Mouse (Mus musculus) embryonic facial prominence, embryonic 14.5 days (tissue): ENCODE measurements around the gene Lce1h. TPM values are rescaled to one million over a fixed set of nuclear protein-coding genes. Genes with fewer than 3 reads are reported as not detected.

ENCODE experiments used
- ATAC-seq: fragments of 200-750 bp; cut with Nextera tagmentation; 2 replicates; pipeline ENCODE4 v1.8.0; 2017; ENCODE audit warnings: low read depth, moderate number of reproducible peaks, moderate TSS enrichment
- DNase-seq: peaks from one replicate; pipeline ENCODE4 v3.0.0-alpha.2; 2015; ENCODE audit warnings: low spot score
- H3K27ac ChIP-seq: fragments of 300-500 bp; sonication (generic); replicated peaks from 2 replicates; pipeline ENCODE4 v1.5.1; 2014; ENCODE audit warnings: low read depth, mild to moderate bottlenecking, low read length, moderate library complexity
- H3K27me3 ChIP-seq: fragments of 300-500 bp; sonication (generic); replicated peaks from 2 replicates; pipeline ENCODE4 v1.6.1; 2014; ENCODE audit warnings: low read length; ENCODE audit not compliant: control insufficient read depth, insufficient read depth
- H3K36me3 ChIP-seq: fragments of 300-500 bp; sonication (generic); 2 replicates; pipeline ENCODE4 v1.6.1; 2014; ENCODE audit warnings: low read length, mixed read lengths; ENCODE audit not compliant: control insufficient read depth, insufficient read depth
- H3K4me1 ChIP-seq: fragments of 300-500 bp; sonication (generic); 2 replicates; pipeline ENCODE4 v1.6.1; 2014; ENCODE audit warnings: antibody characterized with exemption, low read length; ENCODE audit not compliant: control insufficient read depth, insufficient read depth
- H3K4me2 ChIP-seq: fragments of 300-500 bp; sonication (generic); 2 replicates; pipeline ENCODE4 v1.6.1; 2014; ENCODE audit warnings: low read depth, mild to moderate bottlenecking, low read length, moderate library complexity, mixed read lengths
- H3K4me3 ChIP-seq: fragments of 300-500 bp; sonication (generic); 2 replicates; pipeline ENCODE4 v1.5.1; 2014; ENCODE audit warnings: low read depth, mild to moderate bottlenecking, low read length
- H3K9ac ChIP-seq: fragments of 300-500 bp; sonication (generic); 2 replicates; pipeline ENCODE4 v1.6.1; 2014; ENCODE audit warnings: low read depth, mild to moderate bottlenecking, low read length, moderate library complexity, mixed read lengths
- H3K9me3 ChIP-seq: fragments of 300-500 bp; sonication (generic); 2 replicates; pipeline ENCODE4 v1.6.1; 2016; ENCODE audit warnings: low read length; ENCODE audit not compliant: control insufficient read depth
- WGBS: fragments of 180-500 bp; shearing (Covaris S2); extraction: QIAGEN DNeasy Blood & Tissue Kit; methylation state at CpG from one replicate; pipeline ENCODE4 v1.1.7; 2014; 5-methylcytosine and 5-hydroxymethylcytosine counted together
- polyA plus RNA-seq: library from polyadenylated mRNA; unstranded; fragments of >200 nt; fragmentation: Nextera tagmentation; extraction: Ambion mirVana; gene quantifications from 2 replicates; pipeline ENCODE4 v1.2.1, GENCODE M21; 2014

Gene Lce1h
- polyA plus RNA-seq, 1 experiment from 2014 or later, result 0.25 TPM

- no peak within 1 kb of the TSS for H3K4me2 ChIP-seq
- no peak within 1 kb of the TSS for H3K4me3 ChIP-seq
- H3K27ac ChIP-seq, result no peak within 1 kb of the TSS
- H3K9ac ChIP-seq, result no peak within 1 kb of the TSS
- ATAC-seq (no peak), DNase-seq (no peak)
- no peaks in the 10 kb centered on the region for H3K9me3 ChIP-seq
- no peaks in the 10 kb centered on the region for H3K27me3 ChIP-seq
- H3K36me3 ChIP-seq, result no peaks in the 10 kb centered on the region
- WGBS, result 71% methylated on average over 3 of the region's 3 CpGs
- no peaks in the 10 kb centered on the region for H3K4me1 ChIP-seq
Measured at GRCm38 (mm10) chr3:92720250-92720649, 44.6 kb downstream of the Lce1h start, which contains the start of gene Lce1f. Gene Lce1f, minus strand, starts transcription at chr3:92720350.

DNA sequence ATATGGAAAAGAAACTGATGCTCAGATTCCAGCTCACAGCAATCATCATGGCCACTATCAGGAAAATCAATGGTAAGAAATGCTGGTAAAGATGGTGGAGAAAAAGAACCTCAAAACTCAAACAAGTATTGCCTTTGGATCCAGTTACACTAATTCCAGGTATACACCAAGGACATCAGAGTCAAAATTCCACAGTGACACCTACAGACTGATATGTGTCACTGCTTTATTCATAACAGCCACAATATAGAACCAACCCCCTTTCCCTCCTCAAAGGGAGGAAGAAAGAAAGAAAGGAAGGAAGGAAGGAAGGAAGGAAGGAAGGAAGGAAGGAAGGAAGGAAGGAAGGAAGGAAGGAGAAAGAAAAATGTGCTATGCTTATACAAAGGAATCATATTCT is 49.7 kb downstream of the Lce1h start:
- no peaks in the 10 kb centered on the region for H3K9me3 ChIP-seq
- no peaks in the 10 kb centered on the region for H3K27me3 ChIP-seq
- H3K4me2 ChIP-seq, result no peak overlapping the region
- DNase-seq (no peak), ATAC-seq (no peak)
- H3K4me1 ChIP-seq, result no peaks in the 10 kb centered on the region
- H3K27ac ChIP-seq, result no peak overlapping the region
- no peak overlapping the region for H3K9ac ChIP-seq
- no peak overlapping the region for H3K4me3 ChIP-seq
- H3K36me3 ChIP-seq, result no peaks in the 10 kb centered on the region

Other genes starting within 250 kb of the Lce1h start
- 0.89 TPM in 1 of 2 replicates, not detected in the other for gene 2310046K23Rik, start 230.6 kb downstream of the Lce1h start, polyA plus RNA-seq
- 0.45 and 1.4 TPM in 2 replicates for gene Ivl, start 191.3 kb downstream of the Lce1h start, polyA plus RNA-seq
- not detected in 2 replicates for gene Smcp, start 176.1 kb downstream of the Lce1h start, polyA plus RNA-seq
- not detected in 2 replicates for gene 2210017I01Rik, start 157.6 kb downstream of the Lce1h start, polyA plus RNA-seq
- gene Lce6a, start 143.4 kb downstream of the Lce1h start, polyA plus RNA-seq, result not detected in 2 replicates
- not detected in 2 replicates for gene Lce1a1, start 116.8 kb downstream of the Lce1h start, polyA plus RNA-seq
- not detected in 2 replicates for gene Lce1b, start 108.1 kb downstream of the Lce1h start, polyA plus RNA-seq
- gene Lce1a2, start 94.8 kb downstream of the Lce1h start, polyA plus RNA-seq, result 0.42 TPM in 1 of 2 replicates, not detected in the other
- gene Lce1c, start 85.8 kb downstream of the Lce1h start, polyA plus RNA-seq, result 0.42 TPM in 1 of 2 replicates, not detected in the other
- gene Lce1d, start 77.9 kb downstream of the Lce1h start, polyA plus RNA-seq, result 0.26 and 0.33 TPM in 2 replicates
- not detected in 2 replicates for gene Lce1e, start 56.0 kb downstream of the Lce1h start, polyA plus RNA-seq
- gene Lce1f, start 44.7 kb downstream of the Lce1h start, polyA plus RNA-seq, result 0.33 TPM in 1 of 2 replicates, not detected in the other
- not detected in 2 replicates for gene Gm38119, start 26.0 kb downstream of the Lce1h start, polyA plus RNA-seq
- gene Lce1g, start 12.7 kb downstream of the Lce1h start, polyA plus RNA-seq, result 0.25 TPM in 1 of 2 replicates, not detected in the other
- gene Lce1i, start 13.8 kb upstream of the Lce1h start, polyA plus RNA-seq, result 0.25 TPM in 1 of 2 replicates, not detected in the other
- not detected in 2 replicates for gene Lce1j, start 25.4 kb upstream of the Lce1h start, polyA plus RNA-seq
- gene Lce1k, start 42.8 kb upstream of the Lce1h start, polyA plus RNA-seq, result not detected in 2 replicates
- 0.07 and 0.47 TPM in 2 replicates for gene Kprp, start 62.2 kb upstream of the Lce1h start, polyA plus RNA-seq
- not detected in 2 replicates for gene Lce1l, start 86.2 kb upstream of the Lce1h start, polyA plus RNA-seq
- gene 2310050C09Rik, start 105.2 kb upstream of the Lce1h start, polyA plus RNA-seq, result not detected in 2 replicates
- 3.3 and 6.1 TPM in 2 replicates for gene Lce3a, start 161.2 kb upstream of the Lce1h start, polyA plus RNA-seq
- 0.43 and 1.1 TPM in 2 replicates for gene Lce3b, start 167.9 kb upstream of the Lce1h start, polyA plus RNA-seq
- 0.80 and 3.1 TPM in 2 replicates for gene Lce3c, start 179.4 kb upstream of the Lce1h start, polyA plus RNA-seq
- not detected in 2 replicates for gene Lce3d, start 192.3 kb upstream of the Lce1h start, polyA plus RNA-seq
- 1.3 and 1.9 TPM in 2 replicates for gene Lce3e, start 202.0 kb upstream of the Lce1h start, polyA plus RNA-seq
- 3.2 and 11.5 TPM in 2 replicates for gene Lce3f, start 227.2 kb upstream of the Lce1h start, polyA plus RNA-seq